Mouse (Mus musculus): ENCODE data around the gene Tchh. TPM values are rescaled to one million over a fixed set of nuclear protein-coding genes. Genes with fewer than 3 reads are reported as not detected.

Gene Tchh
- polyA plus RNA-seq (2014; fragmentation: Illumina TruSeq; extraction: RNeasy Lipid Tissue Mini Kit (QIAGEN cat#74804); ENCODE audit: low read depth, low replicate concordance): 6.8 TPM

DNA sequence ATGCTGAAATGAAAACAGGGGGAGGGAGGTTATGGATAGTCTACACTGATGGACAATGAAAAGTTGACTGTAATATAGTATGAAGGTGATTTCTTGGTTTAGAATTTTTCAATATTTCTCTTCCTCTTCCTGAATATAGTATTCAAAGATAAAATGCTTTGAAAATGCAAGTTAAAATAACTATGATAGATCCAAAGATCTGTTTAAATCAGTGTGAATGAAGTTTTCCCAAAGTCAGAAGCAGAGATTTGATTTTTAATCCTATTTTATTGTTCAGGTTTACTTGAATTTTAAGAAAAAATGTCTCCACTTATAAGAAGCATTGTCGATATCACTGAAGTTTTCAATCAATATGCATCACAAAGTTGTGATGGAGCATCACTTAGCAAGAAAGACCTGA, at the start of gene Tchh:
TSS of gene Tchh (plus strand) at position 301 of the 400 bp plus-strand sequence.

DNA sequence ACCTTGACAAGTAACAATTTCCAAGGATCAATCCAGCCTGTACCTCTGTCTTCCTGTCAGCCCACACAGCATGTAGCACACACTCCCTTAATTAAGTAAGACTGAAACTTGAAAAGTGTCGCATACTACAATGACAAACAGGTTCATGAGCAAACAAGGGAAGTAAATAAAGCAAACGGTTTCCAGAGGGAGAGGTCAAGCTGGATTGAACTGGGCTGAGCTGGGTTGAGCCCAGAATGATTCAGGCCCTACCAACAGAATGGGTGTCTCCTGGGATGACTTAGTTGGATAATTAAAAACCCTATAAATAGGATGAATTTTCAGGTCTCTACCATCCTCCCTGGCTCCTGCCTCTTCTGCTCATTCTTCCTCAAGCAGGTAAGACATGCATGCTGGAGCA, 48.8 kb upstream of the Tchh start, which contains the start of gene Rptn:
TSS of gene Rptn (plus strand) at position 334 of the 400 bp plus-strand sequence.

DNA sequence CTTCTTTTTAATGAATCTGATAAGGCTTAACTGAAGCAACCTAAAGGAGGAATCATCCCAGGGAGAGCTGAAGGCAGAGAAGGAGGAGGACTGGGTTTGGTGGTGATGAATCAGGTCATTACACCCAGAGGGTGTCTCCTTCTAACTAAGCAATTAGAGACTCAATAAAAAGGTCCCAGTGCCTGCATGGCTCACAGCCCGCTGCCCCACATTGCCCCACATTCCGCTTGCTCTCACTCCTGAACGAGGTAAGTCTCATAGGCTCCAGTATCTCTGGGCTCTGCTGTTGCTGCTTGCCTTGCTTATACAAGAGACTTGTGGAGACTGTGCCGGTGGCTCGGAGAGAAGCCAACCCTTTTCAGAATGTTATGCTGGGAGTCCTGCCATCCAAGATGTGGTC, 26.4 kb downstream of the Tchh start, which contains the start of gene Tchhl1:
TSS of gene Tchhl1 (plus strand) at position 194 of the 400 bp plus-strand sequence.

Other genes starting within 250 kb of the Tchh start
- not detected for gene Flg2, start 245.1 kb upstream of the Tchh start, polyA plus RNA-seq (2014; fragmentation: Illumina TruSeq; extraction: RNeasy Lipid Tissue Mini Kit (QIAGEN cat#74804); ENCODE audit: low read depth, low replicate concordance)
- not detected for gene Flg, start 168.8 kb upstream of the Tchh start, polyA plus RNA-seq (2014; fragmentation: Illumina TruSeq; extraction: RNeasy Lipid Tissue Mini Kit (QIAGEN cat#74804); ENCODE audit: low read depth, low replicate concordance)
- gene Hrnr, start 122.6 kb upstream of the Tchh start, polyA plus RNA-seq (2014; fragmentation: Illumina TruSeq; extraction: RNeasy Lipid Tissue Mini Kit (QIAGEN cat#74804); ENCODE audit: low read depth, low replicate concordance): not detected
- gene Rptn, start 48.6 kb upstream of the Tchh start, polyA plus RNA-seq (2014; fragmentation: Illumina TruSeq; extraction: RNeasy Lipid Tissue Mini Kit (QIAGEN cat#74804); ENCODE audit: low read depth, low replicate concordance): not detected
- gene Tchhl1, start 26.4 kb downstream of the Tchh start, polyA plus RNA-seq (2014; fragmentation: Illumina TruSeq; extraction: RNeasy Lipid Tissue Mini Kit (QIAGEN cat#74804); ENCODE audit: low read depth, low replicate concordance): 1.1 TPM
- 1,402 TPM for gene S100a11, start 78.2 kb downstream of the Tchh start, polyA plus RNA-seq (2014; fragmentation: Illumina TruSeq; extraction: RNeasy Lipid Tissue Mini Kit (QIAGEN cat#74804); ENCODE audit: low read depth, low replicate concordance)
- gene S100a10, start 112.8 kb downstream of the Tchh start, polyA plus RNA-seq (2014; fragmentation: Illumina TruSeq; extraction: RNeasy Lipid Tissue Mini Kit (QIAGEN cat#74804); ENCODE audit: low read depth, low replicate concordance): 375 TPM
- gene Tdpoz2, start 210.4 kb downstream of the Tchh start, polyA plus RNA-seq (2014; fragmentation: Illumina TruSeq; extraction: RNeasy Lipid Tissue Mini Kit (QIAGEN cat#74804); ENCODE audit: low read depth, low replicate concordance): not detected
- gene Tdpoz1, start 234.0 kb downstream of the Tchh start, polyA plus RNA-seq (2014; fragmentation: Illumina TruSeq; extraction: RNeasy Lipid Tissue Mini Kit (QIAGEN cat#74804); ENCODE audit: low read depth, low replicate concordance): not detected